In the genomic region with DNA sequence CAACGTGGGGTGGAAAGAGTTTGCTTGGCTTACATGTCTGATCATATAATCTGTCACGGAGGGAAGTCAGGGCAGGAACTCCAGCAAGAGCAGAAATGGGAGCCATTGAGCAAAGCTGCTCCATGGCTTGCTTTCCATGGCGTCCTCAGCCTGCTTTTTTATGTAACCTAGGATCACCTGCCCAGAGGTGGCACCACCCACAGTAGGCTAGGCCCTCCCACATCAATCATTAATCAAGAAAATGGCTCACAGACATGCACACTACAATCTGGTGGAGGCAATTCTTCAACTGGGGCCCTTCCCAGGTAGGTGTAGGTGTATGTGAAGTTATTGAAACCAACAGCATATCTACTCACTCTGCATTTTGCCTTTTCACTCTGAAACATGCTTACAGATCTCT, we compare ENCODE assay signal across 17 mouse cellular contexts.
"Had no signal": no experiment of that assay in that cellular context is flagged by ENCODE, and none has a peak within 500 bp of the region (broad histone marks: within the 10 kb centered on the region; RNA-seq: fewer than 3 reads in every experiment).

No protein-coding gene starts in this region.

- H3K27me3 ChIP-seq: lung, embryonic 15.5 days; megakaryocyte, embryonic 14.5 days; midbrain, embryonic 13.5 days; midbrain, embryonic 15.5 days; neural tube, embryonic 12.5 days; stomach, embryonic 15.5 days had no signal

- H3K4me3 ChIP-seq: lung, embryonic 15.5 days; megakaryocyte, embryonic 14.5 days; midbrain, embryonic 13.5 days; midbrain, embryonic 15.5 days; neural tube, embryonic 12.5 days; stomach, embryonic 15.5 days had no signal

- H3K9me3 ChIP-seq: lung, embryonic 15.5 days; midbrain, embryonic 13.5 days; midbrain, embryonic 15.5 days; neural tube, embryonic 12.5 days; stomach, embryonic 15.5 days had no signal

- ATAC-seq: lung, postnatal 0 days; midbrain, embryonic 13.5 days; midbrain, embryonic 15.5 days had no signal

- H3K9ac ChIP-seq: lung, embryonic 15.5 days; midbrain, embryonic 13.5 days; midbrain, embryonic 15.5 days; neural tube, embryonic 12.5 days; stomach, embryonic 15.5 days had no signal

- H3K4me2 ChIP-seq: lung, embryonic 15.5 days; midbrain, embryonic 11.5 days; midbrain, embryonic 13.5 days; midbrain, embryonic 15.5 days; neural tube, embryonic 12.5 days; stomach, embryonic 15.5 days had no signal

- H3K36me3 ChIP-seq: lung, embryonic 15.5 days; midbrain, embryonic 13.5 days; midbrain, embryonic 15.5 days; neural tube, embryonic 12.5 days; stomach, embryonic 15.5 days had no signal

- H3K4me1 ChIP-seq: megakaryocyte, embryonic 14.5 days; stomach, embryonic 15.5 days had no signal

- DNase-seq: lung, adult 2 months; lung, postnatal 14 days; lung, postnatal 36 days; right cerebral cortex, postnatal 14 days; thymus, adult 2 months; thymus, postnatal 25 days; thymus, postnatal 4 days had no signal

- H3K27ac ChIP-seq: lung, embryonic 15.5 days; macrophage; midbrain, embryonic 13.5 days; midbrain, embryonic 15.5 days; neural tube, embryonic 12.5 days; stomach, embryonic 15.5 days; stomach, postnatal 0 days had no signal
